Mouse (Mus musculus): ENCODE measurements around the gene Uba2.
A peak's percentile ranks its signal among the peaks of the same experiment; 100 is the strongest.

DNA sequence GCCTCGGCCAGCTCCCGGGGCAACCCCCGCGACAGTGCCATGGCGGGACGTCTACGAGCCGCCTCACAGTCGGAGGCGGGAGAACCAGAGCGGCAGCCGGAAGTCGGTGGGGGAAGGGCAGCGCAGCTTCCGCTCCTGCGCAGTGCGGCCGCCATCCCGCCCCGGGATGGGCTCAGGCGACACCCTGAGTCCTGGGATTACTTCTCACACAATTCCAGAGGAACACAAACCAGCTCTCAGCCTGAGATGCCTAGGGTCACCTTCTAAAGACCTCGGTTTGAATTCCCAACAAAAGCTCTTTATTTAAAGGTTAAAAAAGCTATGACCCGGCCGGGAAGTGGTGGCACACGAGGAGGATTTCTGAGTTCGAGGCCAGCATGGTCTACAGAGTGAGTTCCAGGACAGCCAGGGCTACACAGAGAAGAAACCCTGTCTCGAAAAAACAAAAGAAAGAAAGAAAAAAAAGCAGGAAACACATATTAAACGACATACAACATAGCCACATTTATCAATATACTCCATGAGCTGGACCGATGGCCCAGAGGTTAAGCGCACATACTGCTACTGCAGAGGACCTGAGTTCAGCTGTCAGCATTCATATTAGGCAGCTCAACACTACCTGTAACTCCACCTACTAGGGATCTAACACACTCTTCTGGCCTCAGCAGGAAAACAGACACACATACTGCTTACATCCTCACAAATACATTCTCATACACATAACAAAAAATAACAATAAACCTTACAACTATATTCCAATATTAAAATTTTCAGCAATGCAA is 738 bp downstream of the Uba2 start:
- TF ChIP-seq CTCF (IDR thresholded peaks at IDR 0.05; ENCODE audit: insufficient read depth, low read depth, low read length) (no peak), POLR2A (IDR thresholded peaks at IDR 0.05; ENCODE audit: insufficient read depth, low read depth, low read length) (peak; percentile 89)
